Mouse (Mus musculus) heart, postnatal 36 days (tissue): Measurements from ENCODE around the gene 1700012A03Rik. TPM values are rescaled to one million over a fixed set of nuclear protein-coding genes. Genes with fewer than 3 reads are reported as not detected.

Experiments
- DNase-seq, 2 experiments: peaks; one replicate each; pipeline ENCODE4 v3.0.0; 2021 to 2022
- intact Hi-C: fragments of 180-260 bp; cut with DNase I; formaldehyde crosslinking; loops from one replicate; pipeline ENCODE4 v1.15.1; 2025
- total RNA-seq, 2 experiments: library from RNA; stranded (reverse); gene quantifications; 2 replicates each; pipeline ENCODE4 v1.2.3; 2021

1700012A03Rik gene
- total RNA-seq, 2 experiments from 2014 or later: not detected

- no peak for DNase-seq
- intact Hi-C loops: no loop called here
Observed at GRCm38 (mm10) chr6:32072161-32072560, 22.1 kb downstream of the 1700012A03Rik start.

- intact Hi-C loops: no loop called here
- DNase-seq: no peak
Observed at GRCm38 (mm10) chr6:32093312-32093711, 43.3 kb downstream of the 1700012A03Rik start.

- intact Hi-C loops: no loop called here
- DNase-seq: no peak
Observed at GRCm38 (mm10) chr6:32105547-32106275, 55.7 kb downstream of the 1700012A03Rik start.
